Mouse (Mus musculus) E14TG2a.4 (cell line): ENCODE results near the gene Ap2b1.

Experiments
- H3K27me3 ChIP-seq: 2 replicates; pipeline ENCODE4 v1.6.1; 2014; ENCODE audit warnings: low read length, control low read depth; ENCODE audit not compliant: insufficient read depth
- H3K36me3 ChIP-seq: 2 replicates; pipeline ENCODE4 v1.6.1; 2014; ENCODE audit warnings: low read length, control low read depth; ENCODE audit not compliant: insufficient read depth
- H3K4me1 ChIP-seq: replicated peaks from 2 replicates; pipeline ENCODE4 v1.6.1; 2014; ENCODE audit warnings: low read depth, low read length, control low read depth
- H3K4me3 ChIP-seq: replicated peaks from 2 replicates; pipeline ENCODE4 v1.5.1; 2014; ENCODE audit warnings: mild to moderate bottlenecking, low read length
- H3K9me3 ChIP-seq: 2 replicates; pipeline ENCODE4 v1.6.1; 2014; ENCODE audit warnings: low read length, control low read depth
- CTCF ChIP-seq: conservative IDR thresholded peaks from 2 replicates; pipeline ENCODE4 v1.5.1; 2014; ENCODE audit warnings: low read length
- NANOG ChIP-seq: IDR thresholded peaks from 2 replicates; pipeline ENCODE4 v1.6.1; 2014; ENCODE audit warnings: borderline replicate concordance, low read length, mixed read lengths
- POU5F1 ChIP-seq: IDR thresholded peaks from 2 replicates; pipeline ENCODE4 v1.6.1; 2014; ENCODE audit warnings: low read length, borderline replicate concordance

The Ap2b1 gene

GRCm38 (mm10) chr11:83439426-83440060 lies 140.7 kb downstream of the Ap2b1 start:
- no peaks in the 10 kb centered on the region for H3K36me3 ChIP-seq
- H3K27me3 ChIP-seq, result peaks cover 79% of the 10 kb centered on the region
- H3K4me3 ChIP-seq, result no peak overlapping the region
- TF ChIP-seq CTCF (no peak), POU5F1 (no peak), NANOG (no peak)
- peaks cover 15% of the 10 kb centered on the region for H3K9me3 ChIP-seq
- peaks cover 22% of the 10 kb centered on the region for H3K4me1 ChIP-seq

- peak; percentile 81 for TF ChIP-seq CTCF
- no peak for TF ChIP-seq POU5F1
- no peaks in the 10 kb centered on the region for H3K36me3 ChIP-seq
- peaks cover 80% of the 10 kb centered on the region for H3K27me3 ChIP-seq
- H3K4me3 ChIP-seq, result peak overlapping the region; percentile 84
- H3K9me3 ChIP-seq, result peaks cover 15% of the 10 kb centered on the region
- H3K4me1 ChIP-seq, result peaks cover 29% of the 10 kb centered on the region
These were observed 141.5 kb downstream of the Ap2b1 start for GRCm38 (mm10) chr11:83440081-83441064.

- TF ChIP-seq CTCF (no peak), POU5F1 (no peak), NANOG (no peak)
- no peak overlapping the region for H3K4me3 ChIP-seq
- H3K9me3 ChIP-seq, result peaks cover 15% of the 10 kb centered on the region
- H3K4me1 ChIP-seq, result peaks cover 29% of the 10 kb centered on the region
- no peaks in the 10 kb centered on the region for H3K36me3 ChIP-seq
- peaks cover 83% of the 10 kb centered on the region for H3K27me3 ChIP-seq
These were observed 142.4 kb downstream of the Ap2b1 start for GRCm38 (mm10) chr11:83441235-83441634.

- Histone ChIP-seq H3K27me3 (peaks cover 87% of the 10 kb centered on the region), H3K4me1 (peaks cover 39% of the 10 kb centered on the region), H3K36me3 (no peaks in the 10 kb centered on the region), H3K9me3 (peaks cover 15% of the 10 kb centered on the region), H3K4me3 (peak overlapping the region; percentile 70)
- peak; percentile 96 for TF ChIP-seq CTCF
- TF ChIP-seq NANOG, result no peak
- TF ChIP-seq POU5F1, result no peak
These were observed 143.9 kb downstream of the Ap2b1 start for GRCm38 (mm10) chr11:83442596-83443267.

- peaks cover 15% of the 10 kb centered on the region for H3K9me3 ChIP-seq
- TF ChIP-seq NANOG (no peak), CTCF (no peak), POU5F1 (no peak)
- no peak overlapping the region for H3K4me3 ChIP-seq
- peaks cover 50% of the 10 kb centered on the region for H3K4me1 ChIP-seq
- peaks cover 77% of the 10 kb centered on the region for H3K27me3 ChIP-seq
- no peaks in the 10 kb centered on the region for H3K36me3 ChIP-seq
These were observed 145.0 kb downstream of the Ap2b1 start for GRCm38 (mm10) chr11:83443824-83444223.

GRCm38 (mm10) chr11:83445001-83445400 lies 146.2 kb downstream of the Ap2b1 start:
- H3K36me3 ChIP-seq, result no peaks in the 10 kb centered on the region
- H3K27me3 ChIP-seq, result peaks cover 70% of the 10 kb centered on the region
- peak overlapping the region; percentile 77 for H3K4me3 ChIP-seq
- peaks cover 15% of the 10 kb centered on the region for H3K9me3 ChIP-seq
- peaks cover 62% of the 10 kb centered on the region for H3K4me1 ChIP-seq
- TF ChIP-seq NANOG (no peak), POU5F1 (no peak), CTCF (no peak)

GRCm38 (mm10) chr11:83447612-83448011 lies 148.8 kb downstream of the Ap2b1 start:
- Histone ChIP-seq H3K4me3 (0 out of 2 replicates have a peak overlapping the region, but pooled peaks have one; percentile 13), H3K36me3 (no peaks in the 10 kb centered on the region), H3K4me1 (peaks cover 70% of the 10 kb centered on the region), H3K27me3 (peaks cover 46% of the 10 kb centered on the region), H3K9me3 (no peaks in the 10 kb centered on the region)
- TF ChIP-seq POU5F1, result no peak
- TF ChIP-seq NANOG, result no peak
- no peak for TF ChIP-seq CTCF
